Mouse (Mus musculus) erythroblast, adult 5-6 weeks (primary cell): Measurements from ENCODE around the gene Syt2. TPM values are rescaled to one million over a fixed set of nuclear protein-coding genes. Genes with fewer than 3 reads are reported as not detected.

Experiments used
- ATAC-seq: replicated peaks from 2 replicates; pipeline ENCODE4 v1.8.0; 2016; ENCODE audit warnings: moderate number of reproducible peaks, mild to moderate bottlenecking, moderate TSS enrichment, inconsistent platforms; ENCODE audit not compliant: poor library complexity, low FRiP score, severe bottlenecking
- total RNA-seq, 2 experiments: library from RNA; stranded (forward) in 1 of 2; stranded (reverse) in 1 of 2; fragments of 150-400 nt in 1 of 2; fragments of 200-764, 138-1000 nt in 1 of 2; gene quantifications; 2 replicates each; pipeline versions ENCODE4 v1.2.3 to v1.2.4; 2015 to 2017; ENCODE audit warnings: low replicate concordance in 2 of 2

Syt2 gene
- total RNA-seq, 2 experiments from 2014 or later = 0.58 TPM; not detected in 1

DNA sequence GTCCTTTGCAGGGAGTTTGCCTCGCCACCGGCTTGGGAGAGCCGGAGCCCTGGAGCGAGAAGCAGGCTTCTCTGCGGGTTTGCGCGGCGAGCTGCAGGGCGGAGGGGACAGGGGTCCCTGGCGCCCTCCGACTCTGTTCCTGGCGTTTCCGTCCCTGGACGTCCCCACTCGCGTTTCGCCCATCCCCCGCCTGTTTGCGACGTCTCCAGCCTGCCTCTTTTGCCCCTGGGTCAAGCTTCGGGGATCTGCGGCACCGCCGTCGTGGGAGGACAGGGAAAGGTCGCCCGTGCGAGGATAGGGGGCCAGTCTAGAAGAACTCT lies 446 bp downstream of the Syt2 start:
- ATAC-seq = no peak

DNA sequence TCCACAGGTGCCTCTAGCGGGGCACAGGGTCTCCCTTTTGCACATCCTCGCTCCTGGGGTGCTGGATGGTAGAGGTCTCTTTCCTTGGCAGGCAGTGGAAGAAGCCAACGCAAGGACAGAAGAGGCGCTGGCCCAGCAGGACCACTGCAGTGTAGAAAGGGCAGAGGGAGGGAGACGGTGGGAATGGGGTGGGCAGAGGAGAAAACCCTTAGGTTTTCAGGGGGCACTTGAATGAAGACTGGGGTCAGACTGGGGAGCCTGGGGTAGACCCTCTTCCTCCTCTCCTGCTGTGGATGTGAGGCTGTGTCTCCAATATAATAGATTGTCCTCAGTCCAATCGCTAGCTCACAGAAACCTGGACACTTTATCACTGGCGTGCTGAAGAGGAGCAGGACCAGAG lies 1.1 kb downstream of the Syt2 start:
- no peak for ATAC-seq

DNA sequence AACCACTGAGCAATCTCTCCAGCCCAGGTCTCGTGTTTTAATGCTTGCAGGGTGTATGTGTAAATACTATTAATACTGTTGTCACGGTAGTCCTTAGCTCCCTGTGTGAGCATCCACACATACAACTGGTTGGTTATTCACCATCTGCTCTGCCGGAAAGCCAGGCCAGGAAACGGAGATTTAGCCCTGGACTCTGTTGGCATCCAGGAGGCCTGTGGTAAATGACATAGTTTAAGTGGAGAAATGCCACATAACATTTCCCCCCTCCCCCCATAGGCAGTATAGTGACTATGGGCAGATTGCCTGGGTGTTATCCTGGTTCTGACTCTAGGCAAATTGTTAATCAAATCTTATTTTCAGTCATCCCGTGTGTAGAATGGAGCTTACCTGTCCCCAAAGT lies 4.3 kb downstream of the Syt2 start:
- no peak for ATAC-seq

DNA sequence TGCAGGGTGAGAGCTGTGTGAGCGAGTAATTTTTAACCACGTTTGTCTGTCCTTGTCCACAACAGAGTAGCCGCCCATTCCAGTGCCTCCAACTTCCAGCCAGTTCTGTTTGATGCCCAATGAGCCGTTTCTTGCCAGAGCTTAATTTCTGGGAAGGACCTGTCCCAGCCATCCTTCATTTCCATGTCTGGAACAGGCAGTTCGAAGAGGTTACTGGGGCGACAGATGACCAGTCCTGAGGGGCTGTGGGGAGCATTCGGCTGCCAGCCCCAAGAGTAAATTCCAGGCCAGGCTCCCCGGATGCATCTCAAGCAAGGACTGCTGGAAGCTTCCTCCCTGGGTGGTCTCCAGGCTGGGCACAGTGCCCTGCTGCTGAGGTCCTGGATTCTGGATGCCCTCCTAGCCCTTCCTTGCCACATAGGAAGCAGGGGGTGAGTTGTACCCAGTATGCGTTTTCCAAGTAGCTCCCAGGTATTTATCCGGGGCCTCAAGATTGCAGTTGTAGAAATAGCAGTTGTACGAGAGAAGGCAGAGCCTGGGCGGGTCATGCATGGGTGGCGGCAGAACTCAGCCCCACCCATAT lies 4.9 kb downstream of the Syt2 start:
- ATAC-seq = no peak

DNA sequence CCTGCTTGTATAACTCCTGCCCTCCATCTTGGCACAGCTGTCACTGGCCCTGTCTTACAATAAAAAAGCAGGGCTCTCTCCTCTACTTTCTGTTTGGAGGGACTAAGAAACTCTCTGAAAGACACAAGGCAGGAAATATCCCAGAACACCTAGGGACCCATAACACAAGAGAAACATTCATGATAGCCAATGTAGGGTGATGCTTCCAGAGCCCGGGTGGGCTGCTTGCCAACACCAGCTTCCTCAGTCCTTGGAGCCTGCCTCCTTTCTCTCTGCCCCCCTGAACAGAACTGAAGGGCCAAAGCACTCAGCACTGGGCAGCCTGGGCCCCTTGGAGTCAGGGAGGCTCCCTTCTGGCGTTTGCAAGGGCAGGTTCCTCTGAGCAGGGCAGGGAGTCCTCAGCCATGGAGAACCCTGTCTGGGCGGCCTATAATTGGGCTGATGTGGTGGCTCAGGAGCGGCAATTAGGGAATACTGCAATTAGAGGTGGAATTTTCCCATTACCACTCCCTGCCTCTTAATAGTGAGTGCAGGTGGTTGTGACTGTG lies 5.4 kb downstream of the Syt2 start:
- no peak for ATAC-seq

DNA sequence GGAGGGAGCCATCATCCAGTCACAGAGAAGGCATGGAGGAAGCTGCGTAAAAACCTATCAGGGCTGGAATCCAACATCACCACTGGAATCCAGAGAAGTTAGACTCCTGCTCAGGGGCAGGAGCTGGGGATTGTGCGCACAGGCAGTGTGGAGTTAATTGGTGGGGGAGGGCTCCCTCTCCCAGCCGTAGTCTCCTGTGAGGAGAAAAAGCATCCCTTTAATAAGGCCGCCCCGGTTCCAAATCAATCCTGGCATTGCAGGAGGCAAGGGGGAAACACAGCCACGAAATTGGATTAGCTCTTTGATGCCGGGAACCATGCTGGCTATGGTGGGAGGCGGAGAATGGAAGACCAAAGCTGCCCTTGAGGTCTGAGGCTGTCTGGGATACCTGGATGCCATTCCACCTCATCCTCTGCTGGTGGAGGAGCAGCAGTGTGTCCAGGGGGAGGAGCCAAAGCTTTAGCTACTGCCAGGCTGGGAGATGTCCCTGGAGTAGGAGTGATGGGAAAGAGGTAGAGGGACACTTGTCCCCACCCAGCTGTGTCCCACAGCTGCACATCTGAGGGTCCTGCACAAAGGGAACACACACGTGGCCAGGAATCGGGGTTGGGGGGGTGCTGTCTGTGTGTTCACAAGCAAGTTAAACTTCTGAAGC lies 7.3 kb downstream of the Syt2 start:
- no peak for ATAC-seq

DNA sequence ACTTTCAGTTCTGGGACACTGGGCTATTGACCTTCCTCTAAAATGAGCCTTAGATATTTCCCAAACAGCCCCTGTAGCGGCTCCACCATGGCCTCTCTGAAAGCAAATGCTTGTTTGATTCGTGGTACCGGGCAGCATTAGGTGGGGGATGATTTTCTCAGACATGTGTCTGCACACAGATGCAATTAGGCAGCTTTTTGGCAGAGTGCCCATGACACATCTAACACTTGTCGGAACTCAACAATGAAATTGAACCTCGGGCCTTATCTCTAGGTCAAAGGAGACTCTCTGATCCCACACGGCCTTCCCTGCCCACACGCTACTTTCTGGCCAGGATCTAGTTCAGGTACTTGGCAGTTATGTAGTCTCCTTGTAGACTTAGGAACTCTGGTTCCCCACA lies 12.4 kb downstream of the Syt2 start:
- no peak for ATAC-seq

DNA sequence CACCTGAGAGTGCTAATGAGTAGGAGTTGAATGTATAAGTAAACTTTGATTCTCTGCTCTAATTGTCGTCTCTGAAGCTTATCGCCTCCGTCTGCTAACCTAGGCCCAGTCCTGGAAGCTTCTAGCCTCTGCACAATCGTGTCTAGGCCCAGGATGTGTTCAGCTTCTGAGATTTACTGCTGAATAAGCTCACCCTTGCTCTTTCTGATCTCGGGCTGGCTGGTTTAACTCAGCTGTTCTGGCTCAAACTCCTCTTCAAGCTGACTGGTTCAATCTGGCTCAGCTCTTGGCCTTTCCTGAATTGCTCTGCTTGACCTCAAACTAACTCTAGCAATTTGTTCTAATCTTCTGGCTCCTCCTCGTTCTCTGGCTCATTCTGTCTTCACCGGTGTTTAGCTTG lies 13.7 kb downstream of the Syt2 start:
- ATAC-seq = no peak

DNA sequence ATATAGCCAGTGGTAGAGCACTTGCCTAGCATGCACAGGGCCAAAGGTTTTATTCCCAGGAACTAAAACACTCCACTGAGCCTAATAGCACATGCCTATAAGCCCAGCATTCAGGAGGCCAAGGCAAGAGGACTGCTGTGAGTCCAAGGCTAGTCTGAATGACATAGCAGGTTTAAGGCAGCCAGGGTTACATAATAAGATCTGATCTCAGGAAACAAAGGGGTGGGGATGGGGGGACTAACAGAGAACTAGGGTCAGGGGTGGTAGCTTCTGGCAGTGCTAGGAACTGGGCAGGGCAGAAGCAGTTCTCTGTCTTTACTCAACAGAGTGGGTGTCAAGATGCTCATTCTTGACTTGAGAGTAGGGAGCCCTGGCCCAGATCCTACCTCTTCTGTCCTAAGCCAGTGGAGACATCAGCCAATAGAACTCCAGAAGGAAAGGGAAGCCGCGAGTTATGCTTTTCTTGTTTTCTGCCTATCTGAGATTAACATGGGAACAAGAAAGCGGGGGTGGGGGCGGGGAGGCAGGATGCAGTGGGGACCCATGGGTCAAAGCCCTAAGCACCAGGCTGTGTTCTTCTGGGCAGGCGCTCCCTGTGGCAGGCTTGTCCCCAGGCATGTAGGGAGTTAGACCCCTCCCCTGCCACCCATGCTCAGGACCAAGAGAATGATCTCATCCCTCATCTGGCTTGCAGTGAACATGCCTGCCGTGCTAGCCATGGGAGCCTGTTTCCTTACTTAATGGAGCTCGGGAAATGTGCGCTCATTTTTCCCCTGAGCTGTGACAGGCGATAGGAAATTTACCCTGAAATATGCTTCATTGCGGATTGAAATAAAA lies 25.0 kb downstream of the Syt2 start:
- no peak for ATAC-seq

DNA sequence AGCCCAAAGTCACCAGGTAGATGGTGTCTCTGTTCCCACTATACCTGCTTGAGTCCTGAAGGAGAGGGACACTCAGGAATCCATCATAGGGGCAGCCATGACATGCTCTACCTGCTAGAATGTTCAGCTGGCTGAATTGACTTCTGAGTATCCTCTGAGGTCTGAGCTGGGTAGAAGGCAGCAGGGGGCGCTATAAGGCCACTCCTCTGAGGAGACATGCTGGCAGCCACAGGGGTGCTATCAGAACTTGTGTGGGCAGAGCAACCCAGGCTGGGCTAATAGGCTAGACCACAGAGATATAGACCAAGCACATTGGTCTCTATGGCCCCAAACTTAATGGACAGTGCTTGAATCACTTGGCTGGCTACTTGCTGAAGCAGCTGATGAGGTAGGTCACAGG lies 27.8 kb downstream of the Syt2 start:
- ATAC-seq = peak; percentile 43; the same call in 1 of the 2 replicates

DNA sequence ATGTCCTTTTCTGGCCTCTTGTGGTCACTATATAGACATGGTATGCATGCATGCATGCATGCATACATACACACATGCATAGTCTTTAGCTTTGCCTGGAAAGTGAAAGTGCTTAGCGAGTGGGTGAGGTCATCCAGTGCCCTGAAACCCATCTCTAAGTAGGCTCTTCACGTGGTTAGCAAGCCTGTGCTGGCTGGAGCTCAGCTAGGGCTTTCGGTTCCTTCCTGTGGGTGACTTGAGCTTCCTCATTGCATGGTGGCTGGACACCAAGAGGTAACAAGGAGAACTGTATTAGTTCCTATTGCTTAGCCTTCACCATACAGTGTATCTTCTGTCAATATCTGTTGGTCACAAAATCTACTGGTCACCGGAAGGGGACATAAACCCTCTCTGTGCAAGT lies 33.0 kb downstream of the Syt2 start:
- ATAC-seq = no peak

DNA sequence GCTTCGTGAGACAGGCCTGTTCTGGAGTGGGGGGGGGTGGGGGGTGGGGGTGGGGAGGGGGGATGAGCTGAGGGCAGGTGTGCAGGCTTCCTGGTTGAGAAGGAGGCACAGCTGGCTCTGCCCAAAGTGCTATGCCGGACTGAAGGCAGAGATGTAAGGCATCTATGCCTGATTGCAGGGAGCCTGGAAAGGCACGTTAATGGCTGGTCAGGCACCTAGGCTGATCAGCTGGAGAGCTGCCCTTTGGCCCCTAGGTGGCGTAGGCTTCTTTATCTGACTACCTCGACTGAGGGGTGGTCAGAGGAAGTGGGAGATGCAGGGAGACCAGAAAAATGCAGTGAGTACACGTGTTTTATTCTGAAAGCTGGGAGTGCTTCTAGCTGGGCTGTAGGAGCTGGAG lies 34.1 kb downstream of the Syt2 start:
- ATAC-seq = no peak

DNA sequence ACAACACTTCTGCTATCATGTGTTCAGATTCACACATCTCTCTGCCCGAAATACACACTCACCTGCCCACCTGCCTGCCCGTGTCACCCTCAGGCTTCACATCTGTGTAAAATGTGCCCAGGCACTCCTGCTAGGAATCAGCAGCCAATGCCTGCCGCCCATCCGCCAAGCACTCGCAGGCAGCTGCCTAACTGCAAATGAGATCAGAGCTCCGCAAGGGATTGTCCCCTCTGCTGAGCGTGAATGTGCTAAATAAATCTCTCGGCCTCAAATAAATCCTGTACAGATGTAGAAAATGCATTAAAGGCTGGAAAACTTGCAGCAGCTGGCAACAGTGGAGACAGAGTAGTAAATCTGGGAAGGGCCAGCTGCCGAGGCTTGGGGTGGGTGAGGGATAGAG lies 36.0 kb downstream of the Syt2 start:
- ATAC-seq = no peak

DNA sequence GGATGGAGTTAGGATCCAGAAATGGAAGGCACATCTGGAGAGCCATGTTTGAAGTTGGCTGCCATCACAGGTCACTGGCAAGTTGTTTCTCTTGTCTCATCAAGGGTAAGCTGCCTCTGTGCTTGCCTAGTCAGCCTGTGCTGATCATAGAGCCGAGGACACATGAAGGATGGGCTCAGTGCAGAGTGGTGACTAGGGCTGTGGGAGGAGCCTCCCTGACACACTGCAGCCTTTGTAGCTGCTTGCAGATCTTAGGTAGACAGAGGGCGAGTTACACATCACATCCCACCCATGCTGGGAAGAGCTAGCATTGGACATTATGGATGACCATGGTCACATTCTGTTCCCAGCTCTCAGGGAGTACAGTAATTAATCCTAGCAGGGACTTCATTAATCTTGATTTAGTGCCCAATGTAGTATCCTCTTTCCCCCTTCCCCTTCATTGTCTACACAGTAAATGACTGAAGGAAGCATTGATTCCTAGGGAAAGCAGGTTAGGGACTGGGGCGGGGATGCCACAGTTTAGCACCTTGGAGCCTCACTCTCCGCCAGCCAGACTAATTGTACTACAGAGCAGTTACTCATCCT lies 40.5 kb downstream of the Syt2 start:
- no peak for ATAC-seq

DNA sequence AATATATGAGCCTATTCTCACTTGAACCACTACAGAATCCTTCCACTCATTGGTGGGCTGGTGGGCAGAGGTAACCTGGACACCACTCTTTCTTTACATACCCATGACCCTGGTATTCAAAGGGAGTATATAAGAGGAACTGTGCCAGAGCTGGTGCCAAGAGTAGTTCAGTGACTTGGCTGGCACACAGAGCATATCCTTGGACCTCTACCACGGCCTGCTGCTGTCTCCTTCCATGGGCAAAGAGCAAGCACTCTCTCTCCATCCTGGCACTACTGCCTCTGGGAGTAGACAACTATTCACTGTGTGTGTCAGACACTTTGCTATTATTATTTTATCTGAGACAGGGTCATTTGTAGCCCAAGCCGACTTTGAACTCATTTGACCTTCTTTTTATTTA lies 49.8 kb downstream of the Syt2 start:
- ATAC-seq = no peak

DNA sequence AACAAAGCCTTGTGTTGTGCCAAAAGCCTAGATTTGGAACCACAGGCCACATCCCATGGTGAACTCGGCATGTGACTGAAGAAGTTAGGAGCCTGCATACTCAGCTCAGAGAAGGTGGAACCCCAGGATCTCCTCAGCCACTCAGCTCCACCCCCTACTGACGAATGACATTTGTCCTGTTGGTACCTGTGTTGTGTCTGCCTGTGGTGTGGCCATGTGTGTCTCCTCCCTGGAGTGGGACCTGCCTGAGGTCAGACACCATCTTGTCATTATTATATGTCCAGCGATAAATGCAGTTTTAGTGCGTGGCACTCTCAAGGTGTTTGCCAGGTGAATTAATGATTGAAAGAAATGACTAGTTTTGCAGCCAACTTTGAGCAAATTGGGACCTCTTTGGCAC lies 50.6 kb downstream of the Syt2 start:
- ATAC-seq = no peak

DNA sequence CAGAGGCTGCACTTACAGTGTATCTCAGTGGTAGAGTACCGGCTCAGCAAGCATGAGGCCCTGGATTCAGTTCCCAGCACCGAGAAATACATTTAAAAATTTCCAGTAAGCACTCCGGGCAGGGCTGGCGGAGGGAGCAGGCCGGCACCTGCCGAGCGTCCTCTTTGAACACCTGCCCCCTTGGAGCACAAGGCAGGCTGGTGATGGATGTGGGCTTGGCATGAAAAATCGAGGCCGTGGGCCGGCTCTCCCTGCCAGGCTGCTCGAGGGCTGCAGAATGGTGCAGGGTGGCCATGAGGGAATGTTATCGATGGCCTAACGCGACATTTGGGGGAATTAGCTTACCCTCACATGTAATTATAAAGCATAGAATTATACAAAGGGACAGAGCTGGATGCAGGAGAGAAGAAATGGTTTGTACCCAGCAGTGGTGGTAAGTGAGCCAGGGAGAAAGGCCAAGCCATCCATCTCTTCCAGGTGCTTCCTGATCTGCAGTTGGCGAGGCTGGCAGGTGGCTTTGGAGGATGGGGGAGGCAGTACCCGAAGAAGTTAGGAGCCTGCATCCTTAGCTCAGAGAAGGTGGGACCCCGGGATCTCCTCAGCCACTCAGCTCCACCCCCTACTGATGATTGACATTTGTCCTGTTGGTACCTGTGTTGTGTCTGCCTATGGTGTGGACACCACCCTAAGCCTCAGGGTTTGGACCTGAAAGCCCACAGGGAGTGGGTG lies 51.2 kb downstream of the Syt2 start:
- ATAC-seq = no peak

DNA sequence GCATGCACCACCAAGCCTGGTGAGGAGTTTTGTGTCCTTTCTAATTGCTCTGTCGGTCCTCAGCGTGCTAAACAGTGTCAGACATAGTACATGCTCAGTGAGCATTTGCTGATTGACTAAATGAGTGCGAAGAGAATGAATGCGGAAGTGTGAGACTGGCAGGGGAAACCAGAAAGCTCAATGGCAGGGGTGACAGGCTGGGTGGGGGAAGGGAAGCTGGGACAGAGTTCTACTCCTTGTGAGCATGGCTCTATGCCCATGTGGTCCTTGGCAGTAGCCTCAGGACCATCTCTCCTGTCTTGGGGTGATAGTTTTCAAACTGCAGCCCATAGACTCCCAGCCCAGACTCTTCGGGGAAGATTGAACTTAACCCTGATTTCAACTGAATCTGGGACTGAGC lies 52.0 kb downstream of the Syt2 start:
- no peak for ATAC-seq

DNA sequence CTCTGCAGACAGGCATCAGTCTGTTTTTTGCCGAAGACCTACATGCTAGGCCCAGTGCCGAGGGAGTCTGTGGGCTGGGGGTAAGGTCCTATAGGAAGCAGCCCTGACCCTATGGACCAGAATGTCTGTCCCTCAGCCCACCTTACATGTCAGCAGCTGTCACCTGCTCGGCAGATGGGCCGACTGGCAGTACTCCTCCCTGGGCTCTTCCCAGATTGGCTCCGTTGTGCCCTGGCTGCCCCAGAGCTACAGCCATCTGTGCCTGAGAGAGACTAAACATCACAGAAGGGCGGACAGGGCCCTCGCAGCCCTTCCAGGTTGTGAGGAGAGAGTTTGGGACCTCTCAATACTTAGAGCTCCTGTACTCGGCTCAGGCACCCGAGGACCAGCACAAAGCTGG lies 52.9 kb downstream of the Syt2 start:
- no peak for ATAC-seq

DNA sequence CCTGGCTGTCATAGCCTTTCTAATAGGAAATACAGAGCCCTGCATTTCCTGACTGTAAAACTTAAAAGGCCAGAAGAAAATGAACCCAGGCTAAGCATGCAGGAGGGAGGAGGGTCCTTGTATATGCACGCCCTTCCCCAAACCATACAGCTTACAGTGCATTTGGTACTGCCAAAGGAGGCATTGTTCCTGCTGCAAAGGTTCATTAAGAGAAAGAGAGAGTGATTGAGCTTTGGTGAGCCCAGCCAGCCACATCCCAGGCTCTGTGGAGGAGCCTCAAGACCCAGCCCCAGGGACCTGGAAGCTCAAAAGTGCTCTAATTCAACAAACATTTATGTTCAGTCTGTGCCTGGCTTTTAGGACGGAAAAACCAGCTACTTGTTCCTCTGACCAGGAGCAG lies 53.7 kb downstream of the Syt2 start:
- no peak for ATAC-seq
